Mouse (Mus musculus) heart, adult 11 months (tissue): ENCODE data around the gene Gm7849.
"Not testable (repeated sequence)": the region's sequence is repeated elsewhere in the genome, so short reads cannot be mapped to it uniquely, and the experiment has no call there.

Source experiments
- DNase-seq: peaks from one replicate; pipeline ENCODE4 v3.0.0; 2022

Gene Gm7849

GRCm38 (mm10) chr8:21456460-21456859, at the start of gene Gm7849:
TSS of gene Gm7849 (minus strand) at chr8:21456560.
- DNase-seq, result not testable (repeated sequence)

GRCm38 (mm10) chr8:21427111-21427510, 29.2 kb downstream of the Gm7849 start, which contains the start of gene Defa36:
TSS of gene Defa36 (plus strand) at chr8:21427411.
- not testable (repeated sequence) for DNase-seq
